Mouse (Mus musculus) cerebellum, adult 2 months (tissue): ENCODE data around the gene Slc22a6. TPM values are rescaled to one million over a fixed set of nuclear protein-coding genes. Genes with fewer than 3 reads are reported as not detected.

ENCODE experiments used
- DNase-seq, 2 experiments: peaks; one replicate each; pipeline ENCODE4 v3.0.0; 2021
- H3K27ac ChIP-seq: fragments of 200-500 bp; 2 replicates; pipeline ENCODE4 v1.5.1; 2012; ENCODE audit warnings: low read length, control low read depth, inconsistent platforms; ENCODE audit not compliant: insufficient read depth
- H3K27me3 ChIP-seq: fragments of 200-500 bp; 2 replicates; pipeline ENCODE4 v1.6.1; 2012; ENCODE audit warnings: inconsistent platforms, mild to moderate bottlenecking, low read length, moderate library complexity; ENCODE audit not compliant: control insufficient read depth, insufficient read depth
- H3K4me1 ChIP-seq: fragments of 200-500 bp; 2 replicates; pipeline ENCODE4 v1.6.1; 2011; ENCODE audit warnings: low read length; ENCODE audit not compliant: control insufficient read depth, insufficient read depth
- H3K4me3 ChIP-seq: fragments of 200-500 bp; replicated peaks from 2 replicates; pipeline ENCODE3; 2011; ENCODE audit warnings: mild to moderate bottlenecking, low read depth, low read length, control low read depth; ENCODE audit not compliant: insufficient read depth
- CTCF ChIP-seq: fragments of 200-500 bp; IDR thresholded peaks from 2 replicates; pipeline ENCODE4 v1.5.1; 2011; ENCODE audit warnings: low read depth, mild to moderate bottlenecking, control low read depth, low read length, moderate library complexity, borderline replicate concordance; ENCODE audit not compliant: insufficient read depth
- POLR2A ChIP-seq: fragments of 200-500 bp; IDR thresholded peaks from 2 replicates; pipeline ENCODE4 v1.6.1; 2011; ENCODE audit warnings: low read length, control low read depth, borderline replicate concordance; ENCODE audit not compliant: insufficient read depth
- WGBS: fragments of 180-500 bp; shearing (Covaris S2); methylation state at CpG from one replicate; pipeline ENCODE4 v1.1.7; 2018; 5-methylcytosine and 5-hydroxymethylcytosine counted together
- polyA plus RNA-seq: library from polyadenylated mRNA; depleted of rRNA; stranded (reverse); fragments of >200 nt; gene quantifications from 2 replicates; pipeline ENCODE4 v1.2.3, GENCODE M21; 2012

Gene Slc22a6
- polyA plus RNA-seq, 1 experiment, result 2.5 TPM

DNA sequence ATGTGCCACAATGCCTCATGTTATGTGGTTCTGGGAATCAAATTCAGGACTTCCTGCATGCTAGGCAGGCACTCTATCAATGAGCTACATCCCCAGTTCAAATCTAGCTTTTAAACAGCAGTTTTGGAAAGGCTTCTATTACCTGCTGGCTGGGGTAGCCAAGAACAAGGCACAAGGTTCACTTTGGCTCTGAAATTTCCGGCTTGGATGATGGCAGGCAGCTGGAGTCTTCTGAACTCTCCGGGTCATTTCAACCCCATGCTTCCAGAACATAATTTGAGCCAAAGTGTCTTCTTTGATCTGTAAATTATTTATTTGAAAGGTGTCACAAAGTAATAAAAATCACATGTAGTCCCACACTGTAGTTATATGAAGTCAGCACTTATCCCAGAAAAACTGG lies 4.7 kb upstream of the Slc22a6 start:
- DNase-seq, result no peak
- Histone ChIP-seq H3K4me1 (no peaks in the 10 kb centered on the region), H3K27ac (no peak overlapping the region), H3K27me3 (no peaks in the 10 kb centered on the region), H3K4me3 (no peak overlapping the region)
- 45% methylated on average over 2 of the region's 2 CpGs for WGBS
- TF ChIP-seq POLR2A (no peak), CTCF (no peak)

DNA sequence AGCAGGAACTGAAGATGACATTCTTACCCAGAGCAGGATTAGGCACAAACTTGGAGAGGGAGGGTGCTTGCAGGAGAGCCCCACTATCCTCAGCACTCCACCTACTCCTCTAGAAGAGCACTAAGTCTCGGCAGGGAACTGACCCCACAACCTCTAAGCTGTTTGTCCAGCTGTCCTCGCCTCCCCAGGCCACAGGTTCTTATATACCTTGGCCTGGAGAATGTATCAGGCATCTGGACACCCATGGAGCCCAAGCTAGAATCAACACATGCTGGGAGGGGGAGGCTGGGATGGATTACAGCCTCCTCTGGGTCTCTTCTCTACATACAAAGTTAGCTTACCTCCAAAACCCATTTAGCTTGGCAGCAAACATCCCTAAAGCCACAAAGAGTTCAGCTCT lies 3.5 kb upstream of the Slc22a6 start:
- Histone ChIP-seq H3K4me1 (no peaks in the 10 kb centered on the region), H3K27ac (no peak overlapping the region), H3K4me3 (no peak overlapping the region), H3K27me3 (no peaks in the 10 kb centered on the region)
- 61% methylated on average over 2 of the region's 2 CpGs for WGBS
- peak in 1 of 2 experiments; percentile 3 for DNase-seq
- TF ChIP-seq CTCF (no peak), POLR2A (no peak)

DNA sequence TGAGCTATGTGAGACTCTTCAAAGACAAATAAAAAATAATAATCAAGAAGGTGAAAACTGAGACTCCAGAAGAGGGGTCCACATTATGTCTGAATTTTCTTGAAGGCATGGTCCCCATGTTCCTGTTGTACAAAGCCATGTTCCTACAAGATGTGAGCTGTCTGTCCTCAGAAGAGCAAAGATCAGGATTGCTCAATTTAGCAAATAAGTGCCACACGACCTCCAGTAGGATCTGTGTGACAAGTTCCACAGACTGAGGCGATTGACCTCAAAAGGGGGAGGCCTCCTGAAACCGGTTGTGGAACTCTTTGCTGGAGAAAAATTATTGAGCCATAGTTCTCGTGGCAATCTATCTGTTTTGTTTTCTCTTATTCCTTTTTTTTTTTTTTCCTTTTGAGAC lies 1.5 kb upstream of the Slc22a6 start:
- no peak for TF ChIP-seq CTCF
- TF ChIP-seq POLR2A, result no peak
- Histone ChIP-seq H3K4me1 (no peaks in the 10 kb centered on the region), H3K4me3 (no peak overlapping the region), H3K27me3 (no peaks in the 10 kb centered on the region), H3K27ac (no peak overlapping the region)
- no peak for DNase-seq
- 70% methylated on average over 4 of the region's 4 CpGs for WGBS

DNA sequence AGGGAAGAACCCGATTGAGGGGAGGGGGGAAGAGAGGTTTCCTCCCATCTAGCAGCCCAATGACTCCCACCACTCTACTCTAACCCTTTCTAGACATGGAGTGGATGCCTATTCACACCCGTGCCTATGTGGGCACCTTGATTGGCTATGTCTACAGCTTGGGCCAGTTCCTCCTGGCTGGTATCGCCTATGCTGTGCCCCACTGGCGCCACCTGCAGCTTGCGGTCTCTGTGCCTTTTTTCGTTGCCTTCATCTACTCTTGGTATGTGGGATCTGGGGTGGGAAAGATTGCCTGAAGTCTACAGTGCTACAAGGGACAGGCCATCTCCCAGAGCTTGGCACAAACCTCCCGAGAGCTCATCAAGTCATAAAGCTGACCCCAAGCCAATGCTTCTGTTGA lies 3.3 kb downstream of the Slc22a6 start:
- Histone ChIP-seq H3K4me1 (no peaks in the 10 kb centered on the region), H3K4me3 (no peak overlapping the region), H3K27me3 (no peaks in the 10 kb centered on the region), H3K27ac (no peak overlapping the region)
- 89% methylated on average over 7 of the region's 7 CpGs for WGBS
- TF ChIP-seq POLR2A (no peak), CTCF (no peak)
- DNase-seq, result no peak

DNA sequence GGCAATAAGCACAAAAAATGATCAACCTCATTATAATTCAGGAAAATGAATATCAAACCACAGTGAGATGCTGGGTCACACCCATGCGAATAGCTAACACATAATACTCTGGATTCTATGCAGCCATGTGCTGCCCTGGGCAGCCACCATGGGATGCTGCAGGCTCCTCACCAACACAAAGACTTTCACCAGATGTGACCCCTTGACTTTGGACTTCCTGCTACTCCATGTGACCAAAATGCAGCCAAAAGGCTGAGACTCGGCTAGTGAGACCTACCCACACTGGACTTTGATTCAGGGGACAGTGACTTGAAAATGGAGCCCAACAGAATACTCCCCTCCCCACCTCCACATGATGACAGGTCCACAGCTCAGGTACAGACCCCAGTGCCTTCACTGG lies 12.4 kb downstream of the Slc22a6 start:
- TF ChIP-seq POLR2A, result no peak
- H3K4me3 ChIP-seq, result no peak overlapping the region
- no peaks in the 10 kb centered on the region for H3K27me3 ChIP-seq
- H3K27ac ChIP-seq, result no peak overlapping the region
- H3K4me1 ChIP-seq, result no peaks in the 10 kb centered on the region
- no peak for DNase-seq
- WGBS, result 70% methylated on average over 2 of the region's 2 CpGs

DNA sequence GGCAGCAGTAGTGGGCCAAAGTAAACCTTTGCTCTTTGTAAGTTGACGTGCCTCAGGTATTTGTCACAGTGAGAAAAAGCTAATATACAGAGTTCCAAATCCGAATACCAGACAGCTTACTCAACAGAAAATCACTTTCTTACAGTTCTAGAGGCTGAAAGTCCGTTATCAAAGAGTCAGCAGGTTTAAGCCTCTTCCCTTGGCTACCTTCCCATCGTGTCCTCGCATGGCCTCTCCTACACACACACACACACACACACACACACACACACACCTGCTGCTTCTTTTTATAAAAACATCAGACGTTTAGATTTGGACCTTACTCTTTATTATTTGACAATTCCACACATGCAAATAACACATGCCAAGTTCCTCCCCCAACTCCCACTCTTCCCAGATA lies 13.0 kb downstream of the Slc22a6 start:
- Histone ChIP-seq H3K27ac (no peak overlapping the region), H3K27me3 (no peaks in the 10 kb centered on the region), H3K4me1 (no peaks in the 10 kb centered on the region), H3K4me3 (no peak overlapping the region)
- 67% methylated on average over 6 of the region's 6 CpGs for whole genome bisulfite sequencing
- no peak for DNase-seq
- TF ChIP-seq CTCF (no peak), POLR2A (no peak)

DNA sequence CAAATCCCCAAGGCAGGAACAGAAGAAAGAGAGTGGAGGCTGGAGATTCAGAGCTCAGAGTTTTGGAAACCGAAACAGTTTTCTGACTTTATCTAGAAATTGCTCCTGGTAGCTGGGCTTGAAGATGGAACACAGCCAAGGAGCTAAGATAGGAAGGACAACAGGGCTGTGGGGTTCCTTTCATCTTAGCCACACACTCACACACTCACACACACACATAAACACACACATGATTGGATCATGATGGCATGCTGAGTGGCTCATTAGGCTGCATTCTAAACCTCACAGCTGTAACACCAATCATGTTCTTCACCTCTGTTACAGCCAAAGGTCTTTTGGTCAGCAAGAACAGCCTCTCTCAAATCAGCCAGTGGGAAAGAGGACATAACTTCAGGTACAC lies 14.2 kb downstream of the Slc22a6 start:
- no peak for DNase-seq
- no peak overlapping the region for H3K27ac ChIP-seq
- no peaks in the 10 kb centered on the region for H3K27me3 ChIP-seq
- no peaks in the 10 kb centered on the region for H3K4me1 ChIP-seq
- no peak overlapping the region for H3K4me3 ChIP-seq
- WGBS, result 60% methylated on average over 1 of the region's 1 CpGs
- no peak for TF ChIP-seq POLR2A
- no peak for TF ChIP-seq CTCF

DNA sequence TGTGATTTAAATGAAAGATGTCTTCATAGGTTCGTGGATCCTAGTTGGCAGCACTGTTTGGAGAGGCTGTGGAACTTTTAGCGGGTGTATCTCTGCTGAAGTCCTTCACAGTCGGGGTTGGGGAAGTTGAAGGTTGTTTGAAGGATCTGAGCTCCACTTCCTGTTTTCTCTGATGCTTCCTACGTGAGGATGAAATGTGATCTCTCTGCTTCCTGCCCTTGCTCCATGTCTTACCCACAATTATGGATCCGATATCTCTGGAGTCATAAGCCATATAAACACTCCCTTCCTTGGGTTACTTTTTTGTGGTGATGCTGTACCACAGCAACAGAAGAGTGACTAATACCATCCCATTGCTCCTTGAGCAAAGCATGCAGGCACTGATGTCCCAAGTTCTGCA lies 24.2 kb downstream of the Slc22a6 start:
- no peak for TF ChIP-seq CTCF
- TF ChIP-seq POLR2A, result no peak
- 69% methylated on average over 5 of the region's 5 CpGs for WGBS
- no peak overlapping the region for H3K27ac ChIP-seq

DNA sequence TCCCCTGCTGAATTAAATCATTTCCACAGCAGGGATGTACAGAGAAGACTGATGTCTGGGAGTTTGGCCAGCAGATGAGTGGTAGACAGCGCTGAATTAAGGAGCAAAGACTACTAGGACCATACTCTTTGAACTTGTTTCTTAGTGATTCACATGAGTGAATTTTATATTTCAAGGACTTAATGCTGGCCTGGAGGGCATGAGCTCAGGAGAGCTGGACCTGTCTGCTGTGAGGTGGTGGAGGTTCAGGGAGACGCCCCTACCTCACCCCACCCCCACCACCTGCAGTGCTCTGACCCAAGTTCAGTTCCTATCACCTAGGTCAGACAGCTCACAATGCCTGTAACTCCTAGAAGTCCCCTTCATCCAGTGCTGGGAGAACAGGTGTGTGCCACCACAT lies 28.6 kb downstream of the Slc22a6 start:
- Histone ChIP-seq H3K4me1 (no peaks in the 10 kb centered on the region), H3K27me3 (no peaks in the 10 kb centered on the region), H3K27ac (no peak overlapping the region), H3K4me3 (no peak overlapping the region)
- 79% methylated on average over 2 of the region's 2 CpGs for WGBS
- no peak for DNase-seq
- TF ChIP-seq CTCF (no peak), POLR2A (no peak)

More for the DNA sequence above, 24.2 kb downstream of the Slc22a6 start:
- DNase-seq, result no peak
- no peak overlapping the region for H3K4me3 ChIP-seq
- H3K4me1 ChIP-seq, result no peaks in the 10 kb centered on the region
- no peaks in the 10 kb centered on the region for H3K27me3 ChIP-seq
